Mouse (Mus musculus) right cerebral cortex, postnatal 10 days (tissue): ENCODE results near the gene Olfr67.
"Not testable (repeated sequence)": the region's sequence is repeated elsewhere in the genome, so short reads cannot be mapped to it uniquely, and the experiment has no call there.

Experiments used
- DNase-seq, 2 experiments: peaks; one replicate each; pipeline ENCODE4 v3.0.0; 2021; ENCODE audit warnings: low spot score in 2 of 2

The Olfr67 gene

GRCm38 (mm10) chr7:103791721-103792120 is at the start of gene Olfr67:
TSS of gene Olfr67 (minus strand) at chr7:103791821.
- no peak for DNase-seq

- no peak for DNase-seq
Observed at GRCm38 (mm10) chr7:103840268-103840667, 48.6 kb upstream of the Olfr67 start, which contains the start of gene Hbb-bh2. TSS of gene Hbb-bh2 (minus strand) at chr7:103840520.

GRCm38 (mm10) chr7:103827808-103828207 is 36.2 kb upstream of the Olfr67 start, which contains the start of gene Hbb-bs:
TSS of gene Hbb-bs (minus strand) at chr7:103828096.
- DNase-seq = no peak

- not testable (repeated sequence) for DNase-seq
Observed at GRCm38 (mm10) chr7:103827139-103827538, 35.5 kb upstream of the Olfr67 start.

GRCm38 (mm10) chr7:103826255-103826887 is 34.8 kb upstream of the Olfr67 start:
- DNase-seq = no peak

- no peak for DNase-seq
Observed at GRCm38 (mm10) chr7:103825536-103826254, 34.1 kb upstream of the Olfr67 start.

GRCm38 (mm10) chr7:103824597-103824996 is 33.0 kb upstream of the Olfr67 start:
- DNase-seq = no peak

- DNase-seq = not testable (repeated sequence)
Observed at GRCm38 (mm10) chr7:103815085-103815484, 23.5 kb upstream of the Olfr67 start.

GRCm38 (mm10) chr7:103813766-103814165 is 22.1 kb upstream of the Olfr67 start, which contains the start of gene Hbb-bt:
TSS of gene Hbb-bt (minus strand) at chr7:103813996.
- no peak for DNase-seq

GRCm38 (mm10) chr7:103813152-103813551 is 21.5 kb upstream of the Olfr67 start:
- DNase-seq = not testable (repeated sequence)

GRCm38 (mm10) chr7:103812174-103812573 is 20.6 kb upstream of the Olfr67 start:
- DNase-seq = no peak

- no peak for DNase-seq
Observed at GRCm38 (mm10) chr7:103811223-103811845, 19.7 kb upstream of the Olfr67 start.

GRCm38 (mm10) chr7:103810746-103811145 is 19.1 kb upstream of the Olfr67 start:
- no peak for DNase-seq

GRCm38 (mm10) chr7:103810296-103810695 is 18.7 kb upstream of the Olfr67 start:
- DNase-seq = no peak

GRCm38 (mm10) chr7:103809801-103810155 is 18.2 kb upstream of the Olfr67 start:
- no peak for DNase-seq

GRCm38 (mm10) chr7:103808971-103809800 is 17.6 kb upstream of the Olfr67 start:
- no peak for DNase-seq

GRCm38 (mm10) chr7:103808120-103808519 is 16.5 kb upstream of the Olfr67 start:
- not testable (repeated sequence) for DNase-seq

GRCm38 (mm10) chr7:103806856-103807255 is 15.2 kb upstream of the Olfr67 start:
- peak; percentile 19 to 25 for DNase-seq

- no peak for DNase-seq
Observed at GRCm38 (mm10) chr7:103792669-103793388, 1.2 kb upstream of the Olfr67 start.

GRCm38 (mm10) chr7:103779598-103779997 is 12.0 kb downstream of the Olfr67 start, which contains the start of gene Olfr68:
TSS of gene Olfr68 (minus strand) at chr7:103779698.
- no peak for DNase-seq

- not testable (repeated sequence) for DNase-seq
Observed at GRCm38 (mm10) chr7:103777652-103778051, 14.0 kb downstream of the Olfr67 start.
